Mouse (Mus musculus) lung, postnatal 0 days (tissue): ENCODE results near the gene Cirbp. TPM values are rescaled to one million over a fixed set of nuclear protein-coding genes. Genes with fewer than 3 reads are reported as not detected.
A peak's percentile ranks its signal among the peaks of the same experiment; 100 is the strongest.

Experiments
- ATAC-seq: fragments of 200-750 bp; cut with Nextera tagmentation; 2 replicates; pipeline ENCODE4 v1.8.0; 2017; ENCODE audit warnings: moderate library complexity
- DNase-seq: peaks from one replicate; pipeline ENCODE4 v3.0.0-alpha.2; 2016; ENCODE audit warnings: low spot score
- H3K27ac ChIP-seq: fragments of 300-500 bp; sonication (generic); 2 replicates; pipeline ENCODE4 v1.5.1; 2014; ENCODE audit warnings: antibody characterized with exemption, mild to moderate bottlenecking, low read length, mixed read lengths
- H3K27me3 ChIP-seq: fragments of 300-500 bp; sonication (generic); replicated peaks from 2 replicates; pipeline ENCODE4 v1.6.1; 2014; ENCODE audit warnings: low read length, mixed read lengths; ENCODE audit not compliant: insufficient read depth
- H3K36me3 ChIP-seq: fragments of 300-500 bp; sonication (generic); 2 replicates; pipeline ENCODE4 v1.6.1; 2014; ENCODE audit warnings: low read length, mixed read lengths; ENCODE audit not compliant: insufficient read depth
- H3K4me1 ChIP-seq: fragments of 300-500 bp; sonication (generic); 2 replicates; pipeline ENCODE4 v1.6.1; 2014; ENCODE audit warnings: antibody characterized with exemption, low read depth, low read length, mixed read lengths; ENCODE audit not compliant: insufficient read depth
- H3K4me2 ChIP-seq: fragments of 300-500 bp; sonication (generic); replicated peaks from 2 replicates; pipeline ENCODE4 v1.6.1; 2014; ENCODE audit warnings: low read depth, mild to moderate bottlenecking, low read length, moderate library complexity, mixed read lengths
- H3K4me3 ChIP-seq: fragments of 300-500 bp; sonication (generic); 2 replicates; pipeline ENCODE4 v1.5.1; 2014; ENCODE audit warnings: low read depth, low read length
- H3K9ac ChIP-seq: fragments of 300-500 bp; sonication (generic); replicated peaks from 2 replicates; pipeline ENCODE4 v1.6.1; 2014; ENCODE audit warnings: low read depth, mild to moderate bottlenecking
- H3K9me3 ChIP-seq: fragments of 300-500 bp; sonication (generic); 2 replicates; pipeline ENCODE4 v1.6.1; 2016; ENCODE audit warnings: low read length, mixed read lengths
- CTCF ChIP-seq: IDR thresholded peaks from 2 replicates; pipeline ENCODE4 v1.5.1; 2016; ENCODE audit warnings: antibody characterized with exemption, mild to moderate bottlenecking
- EP300 ChIP-seq: IDR thresholded peaks from 2 replicates; pipeline ENCODE4 v1.6.1; 2016; ENCODE audit warnings: antibody characterized with exemption, mild to moderate bottlenecking, control low read depth
- WGBS: fragments of 180-500 bp; shearing (Covaris S2); extraction: QIAGEN DNeasy Blood & Tissue Kit; methylation state at CpG from one replicate; pipeline ENCODE4 v1.1.7; 2014; 5-methylcytosine and 5-hydroxymethylcytosine counted together
- polyA plus RNA-seq: library from polyadenylated mRNA; unstranded; fragments of >200 nt; fragmentation: Nextera tagmentation; extraction: Ambion mirVana; gene quantifications from 2 replicates; pipeline ENCODE4 v1.2.1, GENCODE M21; 2015

Cirbp gene
- polyA plus RNA-seq, 1 experiment from 2014 or later, result 305 TPM

DNA sequence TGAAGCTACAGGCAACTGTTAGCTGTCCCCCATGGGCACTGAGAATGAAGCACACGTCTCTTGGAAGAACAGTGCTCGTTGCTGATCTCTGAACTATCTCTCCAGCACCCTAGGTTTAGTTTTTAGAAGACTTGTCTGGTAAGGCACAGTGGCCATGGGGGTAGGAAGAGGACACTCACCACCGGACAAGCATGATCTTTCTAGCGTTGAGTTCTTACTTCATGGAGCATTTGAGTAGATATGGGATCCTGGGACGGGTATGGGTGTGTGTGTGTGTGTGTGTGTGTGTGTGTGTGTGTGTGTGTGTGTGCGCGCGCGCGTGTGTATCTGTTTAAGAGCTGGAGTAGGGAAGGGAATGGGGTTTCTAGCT, 25.1 kb upstream of the Cirbp start, which contains the start of gene Cbarp:
TSS of gene Cbarp (minus strand) at position 170 of the 370 bp plus-strand sequence.
- WGBS, result 76% methylated on average over 10 of the region's 10 CpGs
- TF ChIP-seq CTCF (no peak), EP300 (no peak)
- Histone ChIP-seq H3K9me3 (no peaks in the 10 kb centered on the region), H3K9ac (peak within 1 kb of the TSS; percentile 23; the same call in 1 of the 2 replicates), H3K27me3 (peaks cover 15% of the 10 kb centered on the region), H3K4me3 (peak within 1 kb of the TSS; percentile 26), H3K36me3 (no peaks in the 10 kb centered on the region), H3K4me2 (peak within 1 kb of the TSS; percentile 87), H3K4me1 (peaks cover 16% of the 10 kb centered on the region; the same call in 1 of the 2 replicates), H3K27ac (peak within 1 kb of the TSS; percentile 82)
- no peak for ATAC-seq
- DNase-seq, result no peak

DNA sequence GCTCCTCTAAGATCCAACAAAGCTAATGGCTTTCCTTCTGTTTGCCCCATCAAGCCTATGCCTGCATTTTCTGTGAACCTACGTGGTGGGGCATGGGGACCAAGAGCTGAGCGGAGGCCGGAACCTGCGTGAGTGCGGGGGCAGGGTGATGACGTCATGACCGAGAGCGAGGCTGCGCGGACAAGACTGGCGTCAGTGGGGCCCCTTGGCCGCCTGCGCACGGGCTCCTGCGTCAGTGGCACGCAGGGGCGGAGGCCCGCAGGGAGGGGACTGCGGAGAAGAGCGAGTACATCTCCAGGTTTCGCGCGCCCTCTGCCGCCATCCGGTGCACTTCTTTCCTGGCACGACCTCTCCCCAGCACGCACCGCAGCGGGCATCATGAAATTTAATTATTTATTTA, 24.5 kb upstream of the Cirbp start:
- peak; percentile 79 for ATAC-seq
- H3K4me1 ChIP-seq, result peaks cover 18% of the 10 kb centered on the region; the same call in 1 of the 2 replicates
- under 1% methylated on average over 29 of the region's 29 CpGs for WGBS
- peak overlapping the region; percentile 26; the same call in 1 of the 2 replicates for H3K4me3 ChIP-seq
- TF ChIP-seq CTCF, result peak; percentile 80
- peak; percentile 58 for TF ChIP-seq EP300
- peaks cover 15% of the 10 kb centered on the region for H3K27me3 ChIP-seq
- H3K9ac ChIP-seq, result peak overlapping the region; percentile 23; the same call in 1 of the 2 replicates
- no peaks in the 10 kb centered on the region for H3K36me3 ChIP-seq
- no peaks in the 10 kb centered on the region for H3K9me3 ChIP-seq
- DNase-seq, result peak; percentile 98
- H3K27ac ChIP-seq, result peak overlapping the region; percentile 82
- peak overlapping the region; percentile 87 for H3K4me2 ChIP-seq

DNA sequence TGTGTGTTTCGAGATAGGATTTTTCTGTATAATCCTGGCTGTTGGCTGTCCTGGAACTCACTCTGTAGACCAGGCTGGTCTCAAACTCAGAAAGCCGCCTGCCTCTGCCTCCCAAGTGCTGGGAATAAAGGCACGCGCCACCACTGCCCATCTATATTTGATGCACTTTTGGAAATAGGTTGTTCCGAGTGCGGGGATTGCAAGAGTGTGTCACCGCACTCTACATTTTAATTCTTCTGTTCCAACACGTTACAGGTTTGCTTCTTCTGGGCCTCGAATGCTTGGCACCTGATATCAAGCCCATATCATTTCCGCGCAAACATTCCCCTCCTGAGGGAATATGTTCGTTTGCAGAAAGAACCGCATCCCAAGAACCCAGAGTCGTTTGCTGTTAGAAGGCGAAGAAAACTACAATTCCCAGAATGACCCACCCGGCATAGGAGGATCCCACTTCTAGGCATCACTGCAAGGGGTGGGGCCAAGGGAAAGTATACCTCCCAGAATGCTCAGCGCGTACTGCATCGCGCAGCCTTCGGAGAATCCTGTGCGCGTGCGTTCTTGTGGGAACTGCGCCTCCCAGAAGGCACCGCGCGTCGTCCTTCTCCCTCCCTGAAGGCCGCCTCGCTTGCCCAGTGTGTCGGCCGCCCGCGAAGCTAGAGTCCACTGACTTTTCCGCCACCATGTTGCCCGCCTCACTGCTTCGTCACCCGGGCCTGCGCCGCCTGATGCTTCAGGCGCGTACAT, 23.8 kb upstream of the Cirbp start:
- peak; percentile 87 for ATAC-seq
- Histone ChIP-seq H3K4me2 (peak overlapping the region; percentile 87), H3K27me3 (peaks cover 15% of the 10 kb centered on the region), H3K36me3 (no peaks in the 10 kb centered on the region), H3K27ac (peak overlapping the region; percentile 92), H3K4me3 (peak overlapping the region; percentile 66), H3K4me1 (peaks cover 22% of the 10 kb centered on the region; the same call in 1 of the 2 replicates), H3K9ac (peak overlapping the region; percentile 70), H3K9me3 (no peaks in the 10 kb centered on the region)
- under 1% methylated on average over 43 of the region's 43 CpGs for WGBS
- DNase-seq, result peak; percentile 100
- TF ChIP-seq EP300 (no peak; the same call in 1 of the 2 replicates), CTCF (no peak; the same call in 1 of the 2 replicates)

GRCm38 (mm10) chr10:80142530-80142925, 23.3 kb upstream of the Cirbp start:
- Histone ChIP-seq H3K36me3 (no peaks in the 10 kb centered on the region), H3K4me1 (peaks cover 22% of the 10 kb centered on the region; the same call in 1 of the 2 replicates), H3K27me3 (peaks cover 11% of the 10 kb centered on the region), H3K9ac (peak overlapping the region; percentile 70), H3K4me3 (peak overlapping the region; percentile 66), H3K27ac (peak overlapping the region; percentile 92), H3K4me2 (peak overlapping the region; percentile 87), H3K9me3 (no peaks in the 10 kb centered on the region)
- TF ChIP-seq CTCF (no peak), EP300 (no peak)
- DNase-seq, result peak; percentile 56
- no peak for ATAC-seq
- under 1% methylated on average over 15 of the region's 15 CpGs for WGBS

DNA sequence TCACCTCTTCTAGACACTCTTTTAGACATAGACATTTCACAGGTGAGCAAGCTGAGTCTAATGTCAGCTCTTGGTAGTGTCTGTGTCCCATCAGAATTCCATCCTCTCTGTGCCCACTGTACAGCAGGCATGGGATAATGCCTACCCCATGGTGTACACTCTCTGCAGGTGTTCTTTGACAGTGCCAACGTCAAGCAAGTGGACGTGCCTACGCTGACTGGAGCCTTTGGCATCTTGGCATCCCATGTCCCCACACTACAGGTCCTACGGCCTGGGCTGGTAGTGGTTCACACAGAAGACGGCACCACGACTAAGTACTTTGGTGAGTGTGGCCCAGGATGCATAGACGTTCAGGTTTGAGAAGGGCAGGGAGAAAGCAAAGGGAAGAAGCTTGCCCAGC, 22.1 kb upstream of the Cirbp start:
- TF ChIP-seq EP300 (no peak), CTCF (no peak)
- Histone ChIP-seq H3K4me1 (peaks cover 18% of the 10 kb centered on the region; the same call in 1 of the 2 replicates), H3K36me3 (no peaks in the 10 kb centered on the region), H3K27ac (no peak overlapping the region), H3K9me3 (no peaks in the 10 kb centered on the region), H3K9ac (no peak overlapping the region), H3K4me2 (no peak overlapping the region), H3K4me3 (no peak overlapping the region), H3K27me3 (peaks cover 7% of the 10 kb centered on the region; the same call in 1 of the 2 replicates)
- 93% methylated on average over 7 of the region's 7 CpGs for WGBS
- DNase-seq (no peak), ATAC-seq (no peak)

DNA sequence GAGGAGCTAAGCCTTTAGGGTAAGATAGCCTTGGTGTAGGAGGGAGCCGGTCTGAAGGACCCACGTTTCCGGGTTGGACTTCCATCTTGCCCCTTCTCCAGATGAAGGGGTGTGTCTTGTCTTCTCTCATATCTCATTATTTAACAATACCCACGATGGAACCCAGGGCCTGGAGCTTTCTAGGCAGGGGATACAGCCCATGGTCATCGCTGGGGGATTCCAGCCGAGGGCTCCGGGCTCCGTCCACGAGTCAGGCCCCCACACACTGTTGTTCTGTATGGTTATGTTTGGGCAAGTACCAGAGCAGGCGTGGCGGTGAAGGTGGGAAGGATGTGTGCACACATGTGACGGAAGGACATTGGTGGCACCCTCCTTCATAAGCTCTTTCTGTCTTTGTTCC, 21.6 kb upstream of the Cirbp start:
- no peak for DNase-seq
- no peaks in the 10 kb centered on the region for H3K9me3 ChIP-seq
- H3K4me2 ChIP-seq, result no peak overlapping the region
- H3K4me1 ChIP-seq, result peaks cover 18% of the 10 kb centered on the region; the same call in 1 of the 2 replicates
- peaks cover 7% of the 10 kb centered on the region; the same call in 1 of the 2 replicates for H3K27me3 ChIP-seq
- 90% methylated on average over 12 of the region's 12 CpGs for WGBS
- H3K4me3 ChIP-seq, result no peak overlapping the region
- no peaks in the 10 kb centered on the region for H3K36me3 ChIP-seq
- no peak overlapping the region for H3K9ac ChIP-seq
- ATAC-seq, result no peak
- H3K27ac ChIP-seq, result no peak overlapping the region
- TF ChIP-seq EP300, result no peak
- no peak for TF ChIP-seq CTCF
